Mouse (Mus musculus) ovary, adult 18-20 months (tissue): Measurements from ENCODE around the gene Bcat1.

ENCODE experiments used
- DNase-seq: peaks from one replicate; pipeline ENCODE4 v3.0.0; 2022; ENCODE audit warnings: low spot score, mixed read lengths

The Bcat1 gene

DNA sequence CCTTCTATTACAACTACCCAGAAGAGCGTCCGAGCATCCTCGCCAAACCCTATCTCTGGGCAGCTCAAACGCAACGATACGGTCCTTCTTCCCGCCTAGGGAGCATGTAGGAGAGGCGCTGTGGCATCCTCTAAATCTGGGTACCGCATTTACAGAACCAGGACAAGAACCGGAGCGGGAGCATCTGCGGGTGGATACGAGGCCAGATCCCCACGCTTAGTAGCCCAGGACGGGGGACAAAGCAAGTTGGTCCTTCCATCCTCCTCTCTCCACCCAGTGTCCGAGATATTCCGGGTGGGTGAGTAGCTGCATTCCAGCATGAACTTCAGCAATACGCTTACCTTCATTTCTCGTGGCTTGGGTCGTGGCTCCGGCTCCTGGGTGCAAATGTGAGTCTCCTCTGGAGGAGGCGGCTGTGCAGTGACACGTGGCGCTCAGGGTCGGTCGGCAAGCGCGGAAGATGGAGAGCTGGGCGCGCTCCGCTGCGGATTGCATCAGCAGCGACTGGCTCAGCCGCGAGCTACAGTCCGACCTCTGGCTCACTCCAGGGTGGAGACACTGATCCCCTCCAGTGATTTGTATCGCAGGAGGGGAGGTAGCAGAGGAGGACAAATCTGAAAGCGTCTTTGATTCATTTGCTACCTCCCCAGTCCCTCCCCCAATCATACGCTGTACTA lies at the start of gene Bcat1:
Gene Bcat1 (minus strand): TSS at position 637 of the 677 bp plus-strand sequence.
- DNase-seq = peak; percentile 28

- DNase-seq = no peak
Observed at GRCm38 (mm10) chr6:145125591-145126113, 49.7 kb upstream of the Bcat1 start.

DNA sequence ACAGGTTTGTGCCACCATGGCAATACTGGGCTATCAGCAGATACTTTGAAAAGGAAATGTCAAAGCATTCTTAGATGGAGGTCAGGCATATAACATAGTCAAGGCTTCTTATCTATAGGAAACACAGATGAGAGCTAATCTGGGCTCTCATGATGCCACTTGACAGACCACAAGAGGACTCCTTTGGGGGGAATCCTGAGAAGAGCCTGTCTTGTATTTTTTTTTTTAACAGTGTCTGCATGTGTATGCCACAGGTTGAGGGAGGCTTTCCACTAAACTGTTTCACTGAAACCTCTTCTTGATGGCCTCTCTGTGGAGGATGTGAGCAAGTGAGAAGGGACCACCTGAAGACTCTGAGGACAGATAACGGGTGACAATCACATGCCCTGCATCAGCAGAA lies 48.6 kb upstream of the Bcat1 start:
- no peak for DNase-seq

DNA sequence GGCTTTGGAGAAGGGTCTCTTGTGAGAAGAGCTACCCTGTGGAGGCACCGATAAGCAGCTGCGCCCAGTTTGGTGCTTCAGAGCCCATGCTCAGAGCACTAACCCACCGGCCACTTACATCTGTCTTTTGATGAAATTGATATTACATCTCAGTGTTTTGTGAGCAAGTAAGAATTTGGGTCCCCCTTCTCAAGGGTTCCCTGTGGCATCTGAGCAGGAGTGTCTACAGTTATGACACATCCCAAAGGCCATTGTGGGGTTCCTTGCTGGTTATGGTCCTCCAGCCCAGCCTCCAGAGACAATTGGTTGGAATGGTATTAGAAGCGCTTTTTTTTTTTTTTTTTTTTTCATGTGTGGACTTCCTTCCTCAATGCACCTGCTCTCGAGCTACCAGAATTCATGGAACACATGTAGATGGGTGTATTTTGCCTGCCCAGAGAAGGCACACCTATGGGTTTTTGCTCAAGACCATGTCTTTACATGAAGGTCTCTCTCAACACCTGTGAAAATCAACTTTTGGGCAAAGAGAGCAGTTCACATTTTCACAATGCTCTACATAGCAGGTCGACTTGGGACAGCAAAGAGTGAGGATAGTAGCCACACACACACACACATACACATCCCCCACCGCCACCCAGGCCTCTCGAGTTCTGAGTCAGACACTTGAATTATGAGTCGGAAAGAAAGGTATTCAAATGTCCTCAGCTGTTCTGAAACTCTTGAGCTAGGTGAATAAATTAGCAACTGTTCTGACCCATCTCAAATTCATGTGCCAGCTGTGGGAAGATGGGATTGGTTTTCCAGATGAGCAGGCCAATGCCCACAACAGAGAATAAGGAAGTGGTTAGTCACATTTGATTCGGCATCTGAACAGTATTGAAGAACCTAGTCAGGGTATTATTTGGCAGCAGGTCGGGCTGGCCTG lies 47.4 kb upstream of the Bcat1 start:
- DNase-seq = no peak

DNA sequence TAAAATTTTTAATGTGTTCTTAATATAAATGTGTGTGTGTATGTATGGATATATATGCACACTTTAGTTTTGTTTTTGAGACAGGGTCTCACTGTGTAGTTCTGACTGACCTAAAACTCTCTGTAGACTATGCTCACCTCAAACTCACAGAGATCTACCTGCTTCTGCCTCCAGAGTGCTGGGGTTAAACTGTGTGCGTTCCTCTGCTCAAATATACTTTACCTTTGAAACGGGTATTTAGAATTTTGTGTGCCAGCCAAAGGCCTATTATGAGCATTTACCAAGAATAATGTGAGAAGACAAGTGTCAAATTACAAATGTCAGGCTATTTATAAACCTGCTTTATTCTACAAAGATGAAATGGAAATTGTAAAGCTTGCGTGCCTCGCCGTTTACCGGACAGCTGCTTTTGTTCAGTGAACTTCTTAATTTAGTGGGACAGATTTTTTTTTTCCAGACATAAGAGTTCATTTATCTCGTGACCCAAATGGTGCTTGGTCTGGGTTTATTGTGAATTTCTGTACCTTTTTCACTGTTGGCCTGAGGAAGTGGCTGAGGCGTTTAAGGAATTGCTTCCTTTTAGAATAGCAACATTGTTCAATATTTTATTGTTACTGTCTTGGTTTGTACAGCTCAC lies 46.6 kb upstream of the Bcat1 start:
- DNase-seq = no peak

DNA sequence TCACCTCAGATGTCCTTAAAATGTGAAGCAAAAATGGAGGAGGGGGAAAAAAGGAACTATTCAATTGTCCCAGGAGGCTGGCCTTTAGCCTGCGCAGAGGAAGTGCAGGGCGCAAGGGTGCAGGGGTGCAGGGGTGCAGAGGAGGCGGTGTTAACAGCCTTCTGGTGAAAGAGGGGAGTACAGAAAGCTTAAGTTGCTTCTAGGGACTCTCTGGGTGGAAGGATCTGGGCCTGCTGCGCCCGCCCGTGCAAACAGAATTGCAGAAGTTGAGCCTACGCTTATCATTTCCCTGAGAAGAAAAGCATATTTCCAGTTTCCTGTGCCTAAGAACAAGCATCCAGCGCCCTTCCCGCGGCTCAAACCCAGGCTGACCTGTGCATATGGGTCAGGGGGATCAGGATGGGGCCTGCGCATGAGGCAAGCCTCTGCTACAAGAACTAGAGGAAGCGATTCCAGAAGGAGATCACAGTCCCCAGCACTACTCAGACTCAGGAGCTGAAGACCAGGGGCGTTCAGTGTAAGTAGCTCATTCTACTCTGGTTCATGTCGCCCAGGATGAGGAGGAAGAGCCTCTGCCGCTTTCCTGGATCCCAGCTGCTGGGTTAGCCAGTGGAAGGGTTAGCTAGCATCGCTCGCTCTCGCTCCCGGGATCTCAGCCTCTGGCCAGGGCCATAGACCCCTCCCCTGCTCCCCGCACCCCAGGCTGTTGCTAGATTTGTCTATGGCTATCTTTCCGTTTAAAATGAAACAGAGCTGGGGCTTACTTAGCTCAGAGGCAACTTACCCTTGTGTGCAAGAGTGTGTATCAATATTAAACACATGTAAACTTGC lies 45.8 kb upstream of the Bcat1 start:
- no peak for DNase-seq

DNA sequence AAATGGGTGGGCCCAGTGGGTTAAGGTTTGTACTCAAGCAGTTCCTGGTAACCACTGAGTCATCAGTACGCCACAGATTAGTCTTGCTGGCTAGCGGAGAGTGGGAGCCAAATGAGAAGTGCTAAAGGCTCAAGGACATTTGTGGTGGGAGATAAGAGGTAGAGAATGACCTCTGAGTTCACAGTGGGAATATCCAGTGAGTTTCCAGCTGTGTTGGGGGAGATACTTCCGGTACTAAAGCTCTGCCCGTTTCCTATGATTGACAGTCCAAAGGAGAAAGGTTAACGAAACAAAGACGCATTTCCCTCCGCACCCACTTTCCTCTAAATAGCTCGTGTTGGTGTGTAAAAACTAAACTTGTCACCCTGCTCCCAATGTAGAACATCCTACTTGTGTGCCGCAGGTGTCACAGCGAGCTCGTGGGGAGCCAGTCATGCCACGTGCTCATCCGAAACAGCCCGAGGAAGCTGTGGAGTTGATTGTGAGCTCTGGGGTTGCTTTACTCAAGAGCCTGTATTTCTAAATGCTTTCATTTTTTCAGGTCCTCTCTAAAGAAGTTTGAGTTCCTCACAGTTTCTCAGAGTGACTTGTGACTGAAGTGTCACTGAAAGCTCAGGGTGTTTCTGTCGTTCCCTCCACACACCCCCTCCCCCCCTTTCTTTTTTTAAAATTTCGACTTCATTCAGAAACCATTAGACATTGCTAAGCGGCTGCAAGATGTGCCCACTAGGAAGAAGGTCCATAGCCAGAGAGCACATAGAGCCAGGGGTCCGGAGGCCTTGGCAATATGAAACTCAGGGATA lies 45.0 kb upstream of the Bcat1 start:
- DNase-seq = peak; percentile 34

DNA sequence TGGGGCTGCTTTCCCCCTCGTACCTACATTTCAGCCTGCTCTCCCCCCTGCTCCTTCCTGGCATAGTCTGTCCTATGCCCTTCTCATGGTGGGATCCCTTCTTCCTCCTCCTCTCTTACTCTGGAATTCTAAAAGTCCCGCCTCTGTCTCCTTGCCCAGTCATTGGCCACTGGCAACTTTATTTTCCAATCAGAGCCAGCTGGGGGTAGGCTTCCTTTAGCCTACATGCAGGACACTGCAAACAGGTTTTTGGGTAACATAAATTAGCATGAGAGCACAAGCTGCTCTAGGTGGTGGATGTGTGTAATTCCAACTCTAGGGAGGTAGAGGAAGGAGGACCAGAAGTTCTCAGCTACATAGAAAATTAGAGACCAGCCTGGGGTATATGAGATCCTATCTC lies 44.1 kb upstream of the Bcat1 start:
- DNase-seq = no peak

- DNase-seq = no peak
Observed at GRCm38 (mm10) chr6:145116098-145116672, 40.2 kb upstream of the Bcat1 start.

- DNase-seq = no peak
Observed at GRCm38 (mm10) chr6:145115476-145116097, 39.6 kb upstream of the Bcat1 start, which contains the start of gene Lrmp. Lrmp (plus strand) TSS chr6:145115653.

DNA sequence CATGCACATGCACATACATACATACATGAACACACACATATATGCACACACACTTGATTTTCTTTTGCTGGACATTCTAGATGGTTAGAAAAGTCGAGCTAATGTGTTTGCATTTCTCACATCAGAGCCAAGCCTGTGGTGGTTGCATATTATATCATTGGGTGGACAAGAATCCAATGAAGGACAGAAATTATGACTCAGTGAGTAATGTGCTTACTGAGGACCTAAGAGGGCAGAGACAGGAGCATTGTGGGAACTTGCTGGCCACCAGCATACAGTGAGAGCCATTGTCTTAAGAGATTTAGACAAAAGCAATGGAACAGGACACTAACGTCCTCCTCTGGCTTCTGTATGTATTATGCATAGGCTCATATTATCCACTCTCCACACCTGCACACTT lies 38.6 kb upstream of the Bcat1 start:
- no peak for DNase-seq

DNA sequence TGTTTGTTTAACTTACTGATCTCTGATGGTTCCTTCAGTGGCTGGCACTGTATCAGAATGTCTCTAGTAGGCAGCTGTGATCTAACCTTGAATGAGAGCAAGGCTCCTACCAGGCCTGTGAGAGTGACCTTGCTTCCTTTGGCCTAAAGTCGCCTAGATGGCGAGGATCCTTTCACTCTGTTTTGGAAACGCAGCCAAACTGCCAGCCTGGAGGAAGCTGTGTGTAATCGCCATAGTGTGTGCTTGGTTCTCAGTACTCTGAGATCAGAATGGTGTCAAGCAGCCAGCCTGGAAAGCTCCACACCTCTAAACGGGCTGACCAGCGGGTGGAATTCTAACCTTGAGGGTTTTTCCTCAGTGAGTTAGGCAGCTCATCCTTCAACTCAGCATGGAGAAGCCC lies 36.9 kb upstream of the Bcat1 start:
- peak; percentile 57 for DNase-seq

DNA sequence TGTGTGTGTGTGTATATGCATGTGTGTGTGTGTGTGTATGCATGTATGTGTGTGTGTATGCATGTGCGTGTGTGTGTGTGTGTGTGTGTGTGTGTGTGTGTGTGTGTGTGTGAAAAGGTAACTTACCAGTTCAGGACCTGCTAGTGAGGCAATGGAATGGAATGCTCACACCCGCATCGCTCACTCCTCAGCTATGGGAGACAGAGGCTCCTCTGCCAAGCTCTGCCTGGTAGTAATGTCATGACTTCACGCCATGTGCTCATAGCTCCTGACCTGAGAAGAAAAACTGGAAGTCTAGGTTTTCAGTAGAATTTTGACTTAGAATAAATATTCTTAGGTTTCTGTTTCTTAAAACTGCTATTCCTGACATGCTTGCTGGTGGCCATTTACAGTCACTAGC lies 34.8 kb upstream of the Bcat1 start:
- no peak for DNase-seq

- DNase-seq = no peak
Observed at GRCm38 (mm10) chr6:145106163-145106842, 30.3 kb upstream of the Bcat1 start.

DNA sequence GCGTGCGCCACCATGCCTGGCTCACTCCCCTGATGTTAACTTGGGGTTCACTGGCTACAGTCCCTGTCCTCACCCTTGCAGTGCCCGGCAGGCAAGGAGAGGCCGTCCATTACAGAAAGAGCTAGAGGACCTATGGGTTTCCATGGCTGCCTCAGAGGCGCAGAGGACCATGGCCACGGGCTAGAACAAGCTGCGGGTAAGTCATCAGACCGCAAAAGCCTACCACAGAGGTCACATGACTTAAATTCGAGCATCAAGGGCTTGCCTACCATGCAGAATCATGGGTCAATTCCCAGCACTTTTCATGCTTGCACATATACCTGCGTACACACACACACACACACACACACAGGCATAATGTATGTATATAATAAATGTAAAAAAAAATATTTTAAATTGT lies 29.5 kb upstream of the Bcat1 start:
- no peak for DNase-seq

GRCm38 (mm10) chr6:145104241-145104939 lies 28.4 kb upstream of the Bcat1 start:
- DNase-seq = no peak

DNA sequence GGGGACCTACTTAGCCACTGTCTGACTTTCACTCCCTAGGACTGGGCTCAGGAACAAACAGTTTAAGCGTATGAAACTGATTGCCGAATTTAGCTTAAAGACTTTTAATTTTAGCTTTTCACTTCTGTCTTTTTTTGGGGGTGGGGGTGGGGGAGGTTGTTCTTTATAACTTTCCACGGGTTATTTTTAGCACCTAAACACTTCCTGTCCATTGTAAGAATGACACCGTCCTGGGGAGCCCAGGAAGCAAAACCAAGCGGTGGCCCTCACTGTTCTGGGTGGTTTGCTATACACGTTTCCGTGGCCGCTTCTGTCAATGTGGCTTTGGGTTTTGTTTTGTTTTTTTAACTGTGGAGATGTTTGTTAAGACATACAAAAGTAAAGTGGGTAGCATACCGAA lies 24.9 kb upstream of the Bcat1 start:
- no peak for DNase-seq

DNA sequence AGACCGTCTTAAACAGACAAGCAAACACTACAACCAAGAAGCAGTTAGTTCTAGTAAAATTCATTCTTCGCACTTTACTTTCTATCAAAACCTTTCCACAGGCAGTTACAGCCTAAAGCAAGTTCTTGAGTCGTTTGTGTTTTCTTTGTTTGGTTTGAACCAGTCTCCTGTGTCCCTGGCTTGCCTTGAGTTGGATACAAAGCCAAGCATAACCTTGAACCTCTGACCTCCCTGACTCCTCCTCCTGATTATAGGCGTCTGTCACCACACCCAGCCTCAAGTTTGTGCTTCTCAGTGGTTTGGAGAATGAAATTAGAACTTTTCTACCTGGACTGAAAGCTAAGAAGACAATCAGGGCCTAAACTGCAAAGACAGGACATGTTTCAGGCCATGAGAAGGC lies 18.4 kb upstream of the Bcat1 start:
- no peak for DNase-seq
